Mouse (Mus musculus) c-Kit-negative CD71-positive TER-119-positive erythroid progenitor cells, embryonic 14.5 days (primary cell): ENCODE results near the gene Frmpd1.

ENCODE experiments used
- DNase-seq: peaks from one replicate; pipeline ENCODE4 v3.0.0-alpha.2; 2013; ENCODE audit warnings: low read depth, low spot score

Frmpd1 gene

GRCm38 (mm10) chr4:45241330-45241729 lies 56.7 kb downstream of the Frmpd1 start:
- no peak for DNase-seq

GRCm38 (mm10) chr4:45242163-45242562 lies 57.5 kb downstream of the Frmpd1 start:
- DNase-seq: no peak

- no peak for DNase-seq
These were observed 58.7 kb downstream of the Frmpd1 start for GRCm38 (mm10) chr4:45243211-45243902.

GRCm38 (mm10) chr4:45251265-45251664 lies 66.6 kb downstream of the Frmpd1 start:
- no peak for DNase-seq

DNA sequence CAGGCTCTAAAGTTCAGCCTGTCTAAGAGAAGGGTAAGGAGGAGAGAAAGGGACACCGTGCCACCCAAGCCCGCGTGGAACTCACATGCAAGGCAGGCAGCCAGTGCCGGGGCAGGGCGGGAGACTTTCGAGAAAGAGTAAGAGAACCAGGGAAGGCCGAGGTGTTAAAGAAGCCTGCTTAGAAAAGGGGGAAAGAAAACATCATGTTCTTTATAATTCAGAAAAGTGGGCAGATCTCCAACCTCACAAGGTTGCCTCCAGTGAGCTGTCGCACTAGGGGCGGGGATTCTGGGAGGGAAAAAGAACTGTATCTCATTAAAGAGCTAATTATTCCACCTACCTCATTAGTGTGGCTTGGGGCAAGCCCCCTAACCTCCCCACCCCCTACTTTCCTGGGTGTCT lies 68.2 kb downstream of the Frmpd1 start:
- no peak for DNase-seq

GRCm38 (mm10) chr4:45253839-45254601 lies 69.3 kb downstream of the Frmpd1 start:
- no peak for DNase-seq

DNA sequence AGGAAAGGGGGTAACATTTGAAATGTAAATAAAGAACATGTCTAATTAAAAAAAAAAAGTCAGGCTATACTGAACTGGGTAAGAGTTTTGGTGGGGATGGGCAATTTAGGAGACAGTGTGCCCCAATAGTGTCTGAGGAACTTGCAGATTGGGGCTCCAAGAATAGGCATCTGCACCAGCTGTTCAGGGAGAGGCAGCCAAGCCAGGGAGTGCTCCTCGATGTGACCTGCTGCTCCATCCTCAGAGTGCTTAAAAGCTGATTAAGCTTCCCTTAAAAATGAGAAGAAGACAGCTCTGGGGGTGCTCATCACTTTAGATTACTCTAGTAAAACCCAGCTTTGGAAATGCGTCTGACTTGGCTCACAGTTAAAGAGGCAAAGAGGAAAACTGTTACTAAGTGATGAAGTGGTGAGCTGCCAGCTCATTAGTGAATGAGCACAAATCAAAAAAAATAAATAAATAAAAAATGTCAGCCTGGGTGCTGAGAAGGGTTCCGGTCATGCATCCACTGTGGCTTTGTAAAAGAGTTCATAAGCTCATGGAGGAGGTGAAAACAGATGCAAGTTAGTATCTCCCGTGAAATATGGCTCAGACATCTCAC lies 74.7 kb downstream of the Frmpd1 start:
- no peak for DNase-seq

- DNase-seq: no peak
These were observed 76.9 kb downstream of the Frmpd1 start for GRCm38 (mm10) chr4:45261551-45261950.

- no peak for DNase-seq
These were observed 83.2 kb downstream of the Frmpd1 start for GRCm38 (mm10) chr4:45267883-45268282.

GRCm38 (mm10) chr4:45271041-45271452 lies 86.4 kb downstream of the Frmpd1 start:
- DNase-seq: no peak

DNA sequence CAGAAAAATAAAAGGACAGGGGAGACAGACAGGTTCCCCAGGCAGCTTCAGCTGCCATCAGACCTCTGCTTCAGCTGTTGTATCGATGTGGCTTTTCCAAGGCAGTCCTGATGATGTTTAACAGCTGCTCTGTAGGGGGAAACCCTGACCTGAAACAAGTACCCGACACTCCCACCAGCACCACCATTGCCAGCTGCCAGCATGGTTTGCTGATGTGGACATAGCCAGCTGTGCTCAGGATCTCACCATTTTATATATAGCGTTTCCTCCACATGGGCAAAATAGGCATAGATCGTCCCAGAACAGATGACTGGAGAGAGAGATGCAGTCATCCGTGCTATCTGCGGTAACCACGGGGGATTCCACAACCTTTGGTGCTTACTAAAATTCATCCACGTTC lies 91.1 kb downstream of the Frmpd1 start:
- DNase-seq: no peak

- no peak for DNase-seq
These were observed 94.6 kb downstream of the Frmpd1 start for GRCm38 (mm10) chr4:45279292-45279691.

DNA sequence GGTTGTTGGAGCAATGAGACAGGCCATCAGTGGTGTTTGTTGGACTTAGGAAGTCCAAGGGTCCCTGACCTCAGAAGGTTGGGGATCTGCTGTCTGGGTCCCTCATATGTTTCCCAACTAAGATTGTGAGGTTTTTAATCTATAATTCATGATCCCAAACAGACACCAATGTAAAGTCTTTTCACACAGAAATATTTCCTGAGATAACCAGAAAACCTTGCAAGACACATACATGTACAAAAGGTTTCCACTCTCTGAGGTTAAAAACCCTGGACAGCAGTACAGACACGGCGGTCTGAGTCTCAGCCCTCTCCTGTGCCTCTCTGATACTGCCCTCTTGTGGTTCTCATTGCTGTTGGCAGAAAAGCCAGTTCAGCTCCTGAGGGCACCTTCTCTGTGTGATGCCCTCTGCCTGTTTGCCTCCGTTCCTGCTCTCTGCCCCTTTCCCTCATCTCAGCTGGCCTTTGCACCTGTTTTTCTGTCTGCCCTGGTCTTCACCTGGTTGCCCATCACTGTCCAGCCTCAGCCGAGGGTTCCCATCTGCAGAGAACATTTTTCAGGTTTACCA lies 95.4 kb downstream of the Frmpd1 start:
- no peak for DNase-seq

DNA sequence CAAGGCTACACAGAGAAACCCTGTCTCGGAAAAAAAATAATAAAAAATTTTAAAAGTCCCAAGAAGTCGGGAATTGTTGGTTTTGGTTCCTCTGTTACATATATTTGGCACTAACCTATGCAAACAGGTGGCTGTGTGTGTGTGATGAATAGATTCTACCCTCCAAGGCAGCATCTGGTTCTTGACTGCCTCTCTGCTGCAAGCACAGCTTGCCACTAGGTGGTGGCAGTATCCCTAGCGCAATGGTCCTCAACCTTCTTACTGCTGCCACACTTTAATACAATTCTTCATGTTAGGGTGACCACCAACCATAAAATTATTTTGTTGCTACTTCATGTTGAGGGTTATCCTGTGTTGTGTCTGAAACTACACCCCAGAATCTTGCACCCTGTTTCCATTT lies 101.6 kb downstream of the Frmpd1 start:
- DNase-seq: no peak

- no peak for DNase-seq
These were observed 103.2 kb downstream of the Frmpd1 start for GRCm38 (mm10) chr4:45287906-45288305.

DNA sequence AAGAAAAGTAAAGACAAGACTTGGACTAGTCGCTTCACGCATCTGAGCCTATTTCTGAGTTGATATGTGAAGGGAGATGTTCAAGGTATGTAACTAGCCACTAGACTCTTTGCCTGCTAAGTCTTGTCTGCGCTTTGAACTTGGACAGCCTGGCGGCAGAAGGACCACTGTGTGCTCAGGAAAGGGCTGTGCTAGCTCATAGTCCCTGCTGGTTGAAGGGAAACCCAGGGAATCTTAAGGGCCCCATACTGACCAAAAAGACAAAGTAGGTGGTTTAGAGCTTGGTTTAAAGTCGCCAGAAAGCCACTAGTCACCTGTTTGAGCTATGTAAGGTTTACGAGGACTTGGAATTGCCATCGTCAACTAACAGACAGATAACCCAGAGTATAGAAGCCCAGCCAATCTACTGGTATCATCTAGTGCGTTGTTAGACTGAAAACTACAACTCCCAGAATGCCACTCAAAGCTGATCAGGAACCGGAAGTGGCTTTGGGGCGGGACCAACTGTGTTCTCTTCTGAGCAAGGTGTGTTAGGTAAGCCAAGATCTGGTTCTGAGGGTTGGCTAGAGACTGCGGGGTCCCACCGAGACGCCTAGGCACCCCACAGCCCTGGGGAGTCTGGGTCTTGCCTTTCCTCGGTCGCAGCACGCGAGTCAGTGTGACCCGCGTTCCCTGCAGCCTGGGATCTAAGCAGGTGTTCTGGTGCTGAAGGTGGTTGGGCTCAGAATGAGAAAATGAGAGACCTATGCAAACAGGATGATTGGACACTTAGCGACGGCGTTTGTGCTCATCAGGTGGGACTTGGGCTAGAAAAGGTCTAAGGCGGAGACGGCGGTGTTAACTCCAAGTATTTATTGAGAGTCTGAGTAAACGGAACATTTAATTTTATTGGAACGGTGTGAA lies 112.2 kb downstream of the Frmpd1 start, which contains the start of gene Trmt10b:
Gene Trmt10b, plus strand, starts transcription at position 466 of the 903 bp plus-strand sequence.
- DNase-seq: peak; percentile 70

GRCm38 (mm10) chr4:45305536-45305935 lies 120.9 kb downstream of the Frmpd1 start:
- no peak for DNase-seq

- no peak for DNase-seq
These were observed 123.4 kb downstream of the Frmpd1 start for GRCm38 (mm10) chr4:45308046-45308445.

GRCm38 (mm10) chr4:45308606-45309005 lies 123.9 kb downstream of the Frmpd1 start:
- DNase-seq: no peak

DNA sequence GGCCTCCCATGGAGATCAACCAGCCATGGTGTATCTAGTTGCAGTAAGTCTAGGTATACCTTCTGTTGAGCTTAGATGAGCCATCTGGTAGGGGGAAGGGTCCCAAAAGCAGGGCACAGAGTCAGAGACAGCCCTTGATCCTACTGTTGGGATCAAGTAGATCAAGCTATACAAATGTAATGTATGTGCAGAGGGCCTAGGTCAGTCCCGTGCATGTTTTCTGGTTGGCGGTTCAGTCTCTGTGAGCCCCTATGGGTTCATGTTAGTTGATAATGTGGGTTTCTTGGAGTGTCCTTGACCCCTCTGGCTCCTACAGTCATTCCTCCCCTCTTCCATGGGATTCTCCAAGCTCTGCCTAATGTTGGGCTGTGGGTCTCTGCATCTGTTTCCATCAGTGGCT lies 126.4 kb downstream of the Frmpd1 start:
- no peak for DNase-seq

GRCm38 (mm10) chr4:45320159-45320816 lies 135.6 kb downstream of the Frmpd1 start:
- peak; percentile 44 for DNase-seq
